Mouse (Mus musculus) ES-E14 (cell line): ENCODE data around the gene Rnaseh1.

Source experiments
- CHD2 ChIP-seq: IDR thresholded peaks from 2 replicates; pipeline ENCODE4 v1.6.1; 2014; ENCODE audit warnings: mild to moderate bottlenecking, low read depth, low read length, inconsistent platforms
- HCFC1 ChIP-seq: IDR thresholded peaks from 2 replicates; pipeline ENCODE4 v1.6.1; 2012; ENCODE audit warnings: low read length, inconsistent platforms, borderline replicate concordance; ENCODE audit not compliant: insufficient read depth
- MAFK ChIP-seq: IDR thresholded peaks from 2 replicates; pipeline ENCODE4 v1.6.1; 2014; ENCODE audit warnings: mild to moderate bottlenecking, low read depth, low read length, inconsistent platforms; ENCODE audit not compliant: insufficient read depth
- ZC3H11A ChIP-seq: IDR thresholded peaks from 2 replicates; pipeline ENCODE4 v1.6.1; 2012; ENCODE audit warnings: low read depth, mild to moderate bottlenecking, inconsistent platforms, low read length, borderline replicate concordance
- ZNF384 ChIP-seq: IDR thresholded peaks from 2 replicates; pipeline ENCODE4 v1.6.1; 2012; ENCODE audit warnings: low read depth, low read length, inconsistent platforms

- TF ChIP-seq CHD2 (no peak), ZNF384 (no peak), ZC3H11A (no peak), HCFC1 (no peak), MAFK (no peak)
Observed at GRCm38 (mm10) chr12:28708154-28708553, 58.8 kb downstream of the Rnaseh1 start.
